Mouse (Mus musculus) liver, embryonic 11.5 days (tissue): ENCODE measurements around the gene Mark4. TPM values are rescaled to one million over a fixed set of nuclear protein-coding genes. Genes with fewer than 3 reads are reported as not detected.
A peak's percentile ranks its signal among the peaks of the same experiment; 100 is the strongest.

Experiments used
- ATAC-seq: fragments of 200-750 bp; cut with Nextera tagmentation; replicated peaks from 2 replicates; pipeline ENCODE4 v1.8.0; 2017; ENCODE audit warnings: moderate number of reproducible peaks, mild to moderate bottlenecking, moderate TSS enrichment, moderate library complexity; ENCODE audit not compliant: low FRiP score
- DNase-seq: peaks from one replicate; pipeline ENCODE4 v3.0.0-alpha.2; 2017; ENCODE audit warnings: low spot score
- H3K27ac ChIP-seq: fragments of 300-500 bp; sonication (generic); 2 replicates; pipeline ENCODE4 v1.5.1; 2014; ENCODE audit warnings: mild to moderate bottlenecking, low read depth, low read length, control low read depth
- H3K27me3 ChIP-seq: fragments of 300-500 bp; sonication (generic); replicated peaks from 2 replicates; pipeline ENCODE4 v1.6.1; 2014; ENCODE audit warnings: low read length, mixed read lengths; ENCODE audit not compliant: control insufficient read depth, insufficient read depth
- H3K36me3 ChIP-seq: fragments of 300-500 bp; sonication (generic); 2 replicates; pipeline ENCODE4 v1.6.1; 2014; ENCODE audit warnings: mild to moderate bottlenecking, low read length, moderate library complexity, mixed read lengths; ENCODE audit not compliant: control insufficient read depth, insufficient read depth
- H3K4me1 ChIP-seq: fragments of 300-500 bp; sonication (generic); replicated peaks from 2 replicates; pipeline ENCODE4 v1.6.1; 2014; ENCODE audit warnings: low read length, mixed read lengths; ENCODE audit not compliant: control insufficient read depth, insufficient read depth
- H3K4me2 ChIP-seq: fragments of 300-500 bp; sonication (generic); 2 replicates; pipeline ENCODE4 v1.6.1; 2014; ENCODE audit warnings: mild to moderate bottlenecking, control low read depth, moderate library complexity
- H3K4me3 ChIP-seq: fragments of 300-500 bp; sonication (generic); 2 replicates; pipeline ENCODE4 v1.5.1; 2014; ENCODE audit warnings: low read depth, low read length, control low read depth
- H3K9ac ChIP-seq: fragments of 300-500 bp; sonication (generic); 2 replicates; pipeline ENCODE4 v1.6.1; 2014; ENCODE audit warnings: low read depth, low read length, control low read depth
- H3K9me3 ChIP-seq: fragments of 300-500 bp; sonication (generic); 2 replicates; pipeline ENCODE4 v1.6.1; 2016; ENCODE audit warnings: low read length, inconsistent platforms, mixed read lengths; ENCODE audit not compliant: control insufficient read depth
- WGBS: fragments of 180-500 bp; shearing (Covaris S2); extraction: QIAGEN DNeasy Blood & Tissue Kit; methylation state at CpG from one replicate; pipeline ENCODE4 v1.1.7; 2014; 5-methylcytosine and 5-hydroxymethylcytosine counted together
- polyA plus RNA-seq: library from polyadenylated mRNA; unstranded; fragments of >200 nt; fragmentation: Nextera tagmentation; extraction: Ambion mirVana; gene quantifications from 2 replicates; pipeline ENCODE4 v1.2.1, GENCODE M21; 2014

Gene Mark4
- polyA plus RNA-seq, 1 experiment from 2014 or later, result 7.7 TPM

GRCm38 (mm10) chr7:19496214-19496555 is 37.6 kb upstream of the Mark4 start:
- DNase-seq (no peak), ATAC-seq (no peak)
- 64% methylated on average over 5 of the region's 5 CpGs for WGBS

GRCm38 (mm10) chr7:19495521-19496213 is 37.0 kb upstream of the Mark4 start:
- Histone ChIP-seq H3K9me3 (no peaks in the 10 kb centered on the region), H3K4me1 (peaks cover 8% of the 10 kb centered on the region), H3K9ac (no peak overlapping the region), H3K36me3 (no peaks in the 10 kb centered on the region), H3K27ac (no peak overlapping the region), H3K4me3 (no peak overlapping the region), H3K4me2 (no peak overlapping the region), H3K27me3 (peaks cover 8% of the 10 kb centered on the region; the same call in 1 of the 2 replicates)
- 54% methylated on average over 20 of the region's 20 CpGs for whole genome bisulfite sequencing
- peak; percentile 51; the same call in 1 of the 2 replicates for ATAC-seq
- no peak for DNase-seq

More at GRCm38 (mm10) chr7:19496214-19496555, 37.6 kb upstream of the Mark4 start:
- 0 out of 2 replicates have a peak, but pooled peaks cover 6% of the 10 kb centered on the region for H3K27me3 ChIP-seq
- no peak overlapping the region for H3K4me3 ChIP-seq
- no peak overlapping the region for H3K9ac ChIP-seq
- H3K4me1 ChIP-seq, result peaks cover 8% of the 10 kb centered on the region
- no peaks in the 10 kb centered on the region for H3K36me3 ChIP-seq
- H3K27ac ChIP-seq, result no peak overlapping the region
- no peaks in the 10 kb centered on the region for H3K9me3 ChIP-seq
- no peak overlapping the region for H3K4me2 ChIP-seq

GRCm38 (mm10) chr7:19494751-19495474 is 36.3 kb upstream of the Mark4 start:
- no peak for ATAC-seq
- Histone ChIP-seq H3K36me3 (no peaks in the 10 kb centered on the region), H3K4me2 (no peak overlapping the region), H3K9me3 (no peaks in the 10 kb centered on the region), H3K4me3 (no peak overlapping the region), H3K9ac (no peak overlapping the region), H3K27me3 (peaks cover 13% of the 10 kb centered on the region), H3K27ac (no peak overlapping the region), H3K4me1 (peaks cover 8% of the 10 kb centered on the region)
- WGBS, result 83% methylated on average over 25 of the region's 25 CpGs
- DNase-seq, result no peak

GRCm38 (mm10) chr7:19491731-19492130 is 33.1 kb upstream of the Mark4 start:
- Histone ChIP-seq H3K27ac (no peak overlapping the region), H3K4me1 (no peaks in the 10 kb centered on the region; the same call in 1 of the 2 replicates), H3K4me3 (0 out of 2 replicates have a peak overlapping the region, but pooled peaks have one; percentile 12), H3K9me3 (no peaks in the 10 kb centered on the region), H3K9ac (peak overlapping the region; percentile 18; the same call in 1 of the 2 replicates), H3K36me3 (no peaks in the 10 kb centered on the region), H3K27me3 (peaks cover 27% of the 10 kb centered on the region), H3K4me2 (peak overlapping the region; percentile 39)
- ATAC-seq, result no peak
- WGBS, result 29% methylated on average over 26 of the region's 26 CpGs
- no peak for DNase-seq

- ATAC-seq (no peak), DNase-seq (no peak)
- H3K9ac ChIP-seq, result no peak overlapping the region
- 59% methylated on average over 31 of the region's 31 CpGs for WGBS
- H3K27me3 ChIP-seq, result peaks cover 27% of the 10 kb centered on the region
- no peaks in the 10 kb centered on the region for H3K9me3 ChIP-seq
- H3K4me2 ChIP-seq, result peak overlapping the region; percentile 22; the same call in 1 of the 2 replicates
- no peak overlapping the region for H3K4me3 ChIP-seq
- no peaks in the 10 kb centered on the region for H3K36me3 ChIP-seq
- H3K27ac ChIP-seq, result no peak overlapping the region
- peaks cover 3% of the 10 kb centered on the region for H3K4me1 ChIP-seq
These were observed 30.9 kb upstream of the Mark4 start for GRCm38 (mm10) chr7:19489525-19489924.

GRCm38 (mm10) chr7:19486549-19486948 is 27.9 kb upstream of the Mark4 start:
- H3K4me3 ChIP-seq, result no peak overlapping the region
- no peaks in the 10 kb centered on the region for H3K36me3 ChIP-seq
- DNase-seq, result no peak
- 59% methylated on average over 7 of the region's 7 CpGs for WGBS
- H3K9me3 ChIP-seq, result no peaks in the 10 kb centered on the region
- H3K4me2 ChIP-seq, result no peak overlapping the region
- no peak for ATAC-seq
- peaks cover 20% of the 10 kb centered on the region for H3K27me3 ChIP-seq
- no peak overlapping the region for H3K27ac ChIP-seq
- H3K9ac ChIP-seq, result no peak overlapping the region
- peaks cover 3% of the 10 kb centered on the region; the same call in 1 of the 2 replicates for H3K4me1 ChIP-seq

GRCm38 (mm10) chr7:19485488-19485887 is 26.9 kb upstream of the Mark4 start:
- no peak overlapping the region for H3K4me2 ChIP-seq
- no peak overlapping the region for H3K9ac ChIP-seq
- DNase-seq (no peak), ATAC-seq (no peak)
- H3K27me3 ChIP-seq, result peaks cover 17% of the 10 kb centered on the region
- H3K4me3 ChIP-seq, result no peak overlapping the region
- no peaks in the 10 kb centered on the region for H3K36me3 ChIP-seq
- no peak overlapping the region for H3K27ac ChIP-seq
- peaks cover 3% of the 10 kb centered on the region; the same call in 1 of the 2 replicates for H3K4me1 ChIP-seq
- 90% methylated on average over 1 of the region's 1 CpGs for WGBS
- no peaks in the 10 kb centered on the region for H3K9me3 ChIP-seq

- Histone ChIP-seq H3K4me2 (no peak overlapping the region), H3K9ac (no peak overlapping the region), H3K27me3 (no peaks in the 10 kb centered on the region; the same call in 1 of the 2 replicates), H3K4me1 (peaks cover 3% of the 10 kb centered on the region; the same call in 1 of the 2 replicates), H3K4me3 (no peak overlapping the region), H3K36me3 (no peaks in the 10 kb centered on the region), H3K27ac (no peak overlapping the region), H3K9me3 (no peaks in the 10 kb centered on the region)
- ATAC-seq (no peak), DNase-seq (no peak)
- WGBS, result 83% methylated on average over 8 of the region's 8 CpGs
These were observed 24.7 kb upstream of the Mark4 start for GRCm38 (mm10) chr7:19483281-19483680.
